Mouse (Mus musculus): ENCODE measurements around the gene Lce1g. TPM values are rescaled to one million over a fixed set of nuclear protein-coding genes. Genes with fewer than 3 reads are reported as not detected.

Lce1g gene
- polyA plus RNA-seq, 1 experiment from 2014 or later: not detected

Other genes with a start within 250 kb of the Lce1g start
- not detected in 2 replicates for gene 2310046K23Rik, start 217.8 kb downstream of the Lce1g start, polyA plus RNA-seq (2016; fragmentation: Nextera tagmentation; extraction: Ambion mirVana)
- gene Ivl, start 178.6 kb downstream of the Lce1g start, polyA plus RNA-seq (2016; fragmentation: Nextera tagmentation; extraction: Ambion mirVana): not detected in 2 replicates
- gene Smcp, start 163.3 kb downstream of the Lce1g start, polyA plus RNA-seq (2016; fragmentation: Nextera tagmentation; extraction: Ambion mirVana): not detected in 2 replicates
- not detected in 2 replicates for gene 2210017I01Rik, start 144.8 kb downstream of the Lce1g start, polyA plus RNA-seq (2016; fragmentation: Nextera tagmentation; extraction: Ambion mirVana)
- gene Lce6a, start 130.7 kb downstream of the Lce1g start, polyA plus RNA-seq (2016; fragmentation: Nextera tagmentation; extraction: Ambion mirVana): not detected in 2 replicates
- gene Lce1a1, start 104.0 kb downstream of the Lce1g start, polyA plus RNA-seq (2016; fragmentation: Nextera tagmentation; extraction: Ambion mirVana): not detected in 2 replicates
- gene Lce1b, start 95.4 kb downstream of the Lce1g start, polyA plus RNA-seq (2016; fragmentation: Nextera tagmentation; extraction: Ambion mirVana): not detected in 2 replicates
- not detected in 2 replicates for gene Lce1a2, start 82.0 kb downstream of the Lce1g start, polyA plus RNA-seq (2016; fragmentation: Nextera tagmentation; extraction: Ambion mirVana)
- gene Lce1c, start 73.1 kb downstream of the Lce1g start, polyA plus RNA-seq (2016; fragmentation: Nextera tagmentation; extraction: Ambion mirVana): not detected in 2 replicates
- gene Lce1d, start 65.1 kb downstream of the Lce1g start, polyA plus RNA-seq (2016; fragmentation: Nextera tagmentation; extraction: Ambion mirVana): not detected in 2 replicates
- not detected in 2 replicates for gene Lce1e, start 43.3 kb downstream of the Lce1g start, polyA plus RNA-seq (2016; fragmentation: Nextera tagmentation; extraction: Ambion mirVana)
- not detected in 2 replicates for gene Lce1f, start 32.0 kb downstream of the Lce1g start, polyA plus RNA-seq (2016; fragmentation: Nextera tagmentation; extraction: Ambion mirVana)
- gene Gm38119, start 13.2 kb downstream of the Lce1g start, polyA plus RNA-seq (2016; fragmentation: Nextera tagmentation; extraction: Ambion mirVana): not detected in 2 replicates
- not detected in 2 replicates for gene Lce1h, start 12.7 kb upstream of the Lce1g start, polyA plus RNA-seq (2016; fragmentation: Nextera tagmentation; extraction: Ambion mirVana)
- gene Lce1i, start 26.6 kb upstream of the Lce1g start, polyA plus RNA-seq (2016; fragmentation: Nextera tagmentation; extraction: Ambion mirVana): not detected in 2 replicates
- not detected in 2 replicates for gene Lce1j, start 38.2 kb upstream of the Lce1g start, polyA plus RNA-seq (2016; fragmentation: Nextera tagmentation; extraction: Ambion mirVana)
- gene Lce1k, start 55.6 kb upstream of the Lce1g start, polyA plus RNA-seq (2016; fragmentation: Nextera tagmentation; extraction: Ambion mirVana): not detected in 2 replicates
- gene Kprp, start 74.9 kb upstream of the Lce1g start, polyA plus RNA-seq (2016; fragmentation: Nextera tagmentation; extraction: Ambion mirVana): not detected in 2 replicates
- not detected in 2 replicates for gene Lce1l, start 98.9 kb upstream of the Lce1g start, polyA plus RNA-seq (2016; fragmentation: Nextera tagmentation; extraction: Ambion mirVana)
- gene 2310050C09Rik, start 117.9 kb upstream of the Lce1g start, polyA plus RNA-seq (2016; fragmentation: Nextera tagmentation; extraction: Ambion mirVana): not detected in 2 replicates
- not detected in 2 replicates for gene Lce3a, start 173.9 kb upstream of the Lce1g start, polyA plus RNA-seq (2016; fragmentation: Nextera tagmentation; extraction: Ambion mirVana)
- not detected in 2 replicates for gene Lce3b, start 180.6 kb upstream of the Lce1g start, polyA plus RNA-seq (2016; fragmentation: Nextera tagmentation; extraction: Ambion mirVana)
- gene Lce3c, start 192.1 kb upstream of the Lce1g start, polyA plus RNA-seq (2016; fragmentation: Nextera tagmentation; extraction: Ambion mirVana): not detected in 2 replicates
- gene Lce3d, start 205.1 kb upstream of the Lce1g start, polyA plus RNA-seq (2016; fragmentation: Nextera tagmentation; extraction: Ambion mirVana): not detected in 2 replicates
- not detected in 2 replicates for gene Lce3e, start 214.7 kb upstream of the Lce1g start, polyA plus RNA-seq (2016; fragmentation: Nextera tagmentation; extraction: Ambion mirVana)
- gene Lce3f, start 239.9 kb upstream of the Lce1g start, polyA plus RNA-seq (2016; fragmentation: Nextera tagmentation; extraction: Ambion mirVana): not detected in 2 replicates

All from midbrain, embryonic 12.5 days (tissue).